ENCODE assay signal across 44 mouse cellular contexts in genomic region chr7:45449974-45450373, GRCm38 (mm10). TPM values are rescaled to one million over a fixed set of nuclear protein-coding genes. Genes with fewer than 3 reads are reported as not detected.
"Had no signal": no experiment of that assay in that cellular context is flagged by ENCODE, and none has a peak within 500 bp of the region (broad histone marks: within the 10 kb centered on the region; RNA-seq: fewer than 3 reads in every experiment).

No protein-coding gene starts in this region.

- H3K9ac ChIP-seq: limb, embryonic 12.5 days; limb, embryonic 13.5 days; limb, embryonic 15.5 days; liver, embryonic 12.5 days; liver, embryonic 13.5 days; liver, embryonic 14.5 days; liver, embryonic 15.5 days; liver, postnatal 0 days; lung, embryonic 14.5 days; lung, embryonic 15.5 days; midbrain, embryonic 12.5 days; midbrain, embryonic 13.5 days had no signal

- H3K4me1 ChIP-seq: limb, embryonic 12.5 days; limb, embryonic 13.5 days; lung, embryonic 15.5 days; midbrain, embryonic 12.5 days had no signal

- H3K27me3 ChIP-seq: limb, embryonic 12.5 days; limb, embryonic 13.5 days; limb, embryonic 15.5 days; liver, embryonic 12.5 days; liver, embryonic 13.5 days; liver, embryonic 15.5 days; lung, embryonic 15.5 days; megakaryocyte, embryonic 14.5 days; midbrain, embryonic 12.5 days; midbrain, embryonic 13.5 days had no signal

- H3K4me3 ChIP-seq: left cerebral cortex, adult 2 months; limb, embryonic 10.5 days; limb, embryonic 12.5 days; limb, embryonic 13.5 days; limb, embryonic 15.5 days; liver, embryonic 12.5 days; liver, embryonic 13.5 days; liver, embryonic 15.5 days; lung, embryonic 15.5 days; megakaryocyte, embryonic 14.5 days; midbrain, embryonic 10.5 days; midbrain, embryonic 12.5 days; midbrain, embryonic 13.5 days; myocyte had no signal

- H3K9me3 ChIP-seq: limb, embryonic 10.5 days; limb, embryonic 12.5 days; limb, embryonic 13.5 days; limb, embryonic 15.5 days; liver, embryonic 12.5 days; liver, embryonic 13.5 days; liver, embryonic 15.5 days; lung, embryonic 15.5 days; megakaryocyte, embryonic 14.5 days; midbrain, embryonic 10.5 days; midbrain, embryonic 12.5 days; midbrain, embryonic 13.5 days had no signal

- H3K4me2 ChIP-seq: limb, embryonic 12.5 days; limb, embryonic 13.5 days; limb, embryonic 15.5 days; liver, embryonic 11.5 days; liver, embryonic 12.5 days; liver, embryonic 13.5 days; liver, embryonic 15.5 days; lung, embryonic 14.5 days; lung, embryonic 15.5 days; midbrain, embryonic 12.5 days; midbrain, embryonic 13.5 days had no signal

- DNase-seq: left cerebral cortex, postnatal 4 days; liver; liver, embryonic 13.5 days; liver, postnatal 0 days; lung, adult 18-20 months; lung, adult 2 months; lung, embryonic 14.5 days; lung, postnatal 10 days; lung, postnatal 14 days; lung, postnatal 36 days; lung, postnatal 4 days; midbrain, embryonic 14.5 days had no signal

- ATAC-seq: liver, embryonic 12.5 days; liver, postnatal 0 days; lung, postnatal 0 days; midbrain, embryonic 13.5 days; midbrain, embryonic 16.5 days had no signal

- H3K27ac ChIP-seq: left cerebral cortex, adult 2 months; limb, embryonic 10.5 days; limb, embryonic 12.5 days; limb, embryonic 13.5 days; limb, embryonic 15.5 days; liver, embryonic 12.5 days; liver, embryonic 13.5 days; liver, embryonic 14.5 days; liver, embryonic 15.5 days; lung, embryonic 15.5 days; macrophage; midbrain, embryonic 10.5 days; midbrain, embryonic 12.5 days; midbrain, embryonic 13.5 days had no signal

RNA-seq across cellular contexts. Expression of gene Lhb, which starts 29.4 kb away (rescaled TPM):
- total RNA-seq: left cerebral cortex, adult 2 months; left cerebral cortex, adult 8-10 months; left cerebral cortex, postnatal 10 days; left cerebral cortex, postnatal 14 days; left cerebral cortex, postnatal 25 days; left cerebral cortex, postnatal 36 days; left cerebral cortex, postnatal 4 days; liver, adult 2 months; megakaryocyte progenitor cell, adult 5-6 weeks; megakaryocyte, adult 5-6 weeks; megakaryocyte-erythroid progenitor cell, adult 5-6 weeks; midbrain, postnatal 0 days; monocyte, adult 5-6 weeks had no signal
- polyA plus RNA-seq: limb, embryonic 10.5 days; limb, embryonic 11.5 days; limb, embryonic 12.5 days; limb, embryonic 13.5 days; limb, embryonic 15.5 days; liver, adult 2 months; liver, embryonic 12.5 days; liver, embryonic 13.5 days; liver, embryonic 14.5 days; liver, embryonic 15.5 days; liver, embryonic 16.5 days; liver, postnatal 0 days; lung, embryonic 14.5 days; macrophage; midbrain, embryonic 10.5 days; midbrain, embryonic 12.5 days; neural tube, embryonic 11.5 days had no signal
